Mouse (Mus musculus) CH12.LX (cell line): ENCODE data around the gene Spg11. TPM values are rescaled to one million over a fixed set of nuclear protein-coding genes. Genes with fewer than 3 reads are reported as not detected.

ENCODE experiments used
- DNase-seq: peaks from one replicate; pipeline ENCODE4 v3.0.0-alpha.2; 2013; ENCODE audit errors: extremely low read depth
- H3K27ac ChIP-seq: 2 replicates; pipeline ENCODE4 v1.5.1; 2012; ENCODE audit warnings: low read depth, mild to moderate bottlenecking, control low read depth, moderate library complexity; ENCODE audit not compliant: insufficient read depth
- H3K27me3 ChIP-seq: replicated peaks from 2 replicates; pipeline ENCODE3; 2012; ENCODE audit warnings: inconsistent platforms
- H3K36me3 ChIP-seq, 2 experiments: replicated peaks in 1 of 2; 2 replicates each; pipeline versions ENCODE3 to v1.6.1; 2012; ENCODE audit warnings: inconsistent platforms in 1 of 2, low read length in 1 of 2, mild to moderate bottlenecking in 1 of 2, mixed read lengths in 1 of 2, moderate library complexity in 1 of 2; ENCODE audit not compliant: control insufficient read depth in 1 of 2, insufficient read depth in 1 of 2
- H3K4me1 ChIP-seq, 2 experiments: 2 replicates each; pipeline ENCODE4 v1.6.1; 2012; ENCODE audit warnings: inconsistent platforms in 1 of 2, moderate library complexity in 1 of 2; ENCODE audit not compliant: insufficient read depth in 2 of 2, control insufficient read depth in 1 of 2
- H3K4me2 ChIP-seq: 2 replicates; pipeline ENCODE4 v1.6.1; 2012; ENCODE audit warnings: low read depth, mild to moderate bottlenecking, control low read depth; ENCODE audit not compliant: poor library complexity, insufficient read depth, severe bottlenecking
- H3K4me3 ChIP-seq, 3 experiments: fragments of 150-350 bp in 1 of 3; sonication (generic) in 1 of 3; replicated peaks in 1 of 3; 2 replicates each; pipeline versions ENCODE3 to v1.5.1; 2011 to 2012; ENCODE audit warnings: low read depth in 2 of 3, low read length in 2 of 3, mild to moderate bottlenecking in 2 of 3, moderate library complexity in 2 of 3, control low read depth in 1 of 3, improper control_type of control experiment in 1 of 3, inconsistent platforms in 1 of 3, mixed read lengths in 1 of 3; ENCODE audit not compliant: poor library complexity in 1 of 3
- H3K79me2 ChIP-seq: replicated peaks from 2 replicates; pipeline ENCODE4 v1.6.1; 2012; ENCODE audit warnings: mild to moderate bottlenecking, moderate library complexity; ENCODE audit not compliant: control insufficient read depth, poor library complexity, insufficient read depth, severe bottlenecking; ENCODE audit errors: extremely low read depth
- H3K9ac ChIP-seq: 2 replicates; pipeline ENCODE4 v1.6.1; 2012; ENCODE audit warnings: low read depth, mild to moderate bottlenecking, control low read depth, moderate library complexity; ENCODE audit not compliant: insufficient read depth
- H3K9me3 ChIP-seq: replicated peaks from 2 replicates; pipeline ENCODE3; 2012; ENCODE audit warnings: low read length, inconsistent platforms, mixed read lengths
- BHLHE40 ChIP-seq: IDR thresholded peaks from 2 replicates; pipeline ENCODE4 v1.6.1; 2011; ENCODE audit warnings: mild to moderate bottlenecking, low read depth, low read length, improper control_type of control experiment
- CHD1 ChIP-seq: IDR thresholded peaks from 2 replicates; pipeline ENCODE4 v1.6.1; 2012; ENCODE audit warnings: low read depth, low read length, improper control_type of control experiment, inconsistent platforms
- CHD2 ChIP-seq: IDR thresholded peaks from 2 replicates; pipeline ENCODE4 v1.6.1; 2011; ENCODE audit warnings: low read length, improper control_type of control experiment
- CTCF ChIP-seq, 2 experiments: IDR thresholded peaks in 1 of 2; conservative IDR thresholded peaks in 1 of 2; 2 replicates each; pipeline ENCODE4 v1.5.1; 2011 to 2012; ENCODE audit warnings: low read depth in 2 of 2, low read length in 2 of 2, improper control_type of control experiment in 1 of 2, inconsistent platforms in 1 of 2, mild to moderate bottlenecking in 1 of 2, moderate library complexity in 1 of 2
- E2F4 ChIP-seq: IDR thresholded peaks from 2 replicates; pipeline ENCODE4 v1.6.1; 2011; ENCODE audit warnings: low read depth, low read length, improper control_type of control experiment; ENCODE audit not compliant: insufficient replicate concordance
- ELF1 ChIP-seq: IDR thresholded peaks from 2 replicates; pipeline ENCODE4 v1.6.1; 2014; ENCODE audit warnings: low read depth, mild to moderate bottlenecking, inconsistent platforms, low read length, improper control_type of control experiment
- EP300 ChIP-seq: IDR thresholded peaks from 2 replicates; pipeline ENCODE4 v1.6.1; 2011; ENCODE audit warnings: low read length, improper control_type of control experiment
- ETS1 ChIP-seq: conservative IDR thresholded peaks from 2 replicates; pipeline ENCODE4 v1.6.1; 2012; ENCODE audit warnings: low read depth, mild to moderate bottlenecking, inconsistent platforms, low read length, improper control_type of control experiment, moderate library complexity
- GABPA ChIP-seq: IDR thresholded peaks from 2 replicates; pipeline ENCODE4 v1.6.1; 2012; ENCODE audit warnings: low read depth, low read length, improper control_type of control experiment, inconsistent platforms; ENCODE audit not compliant: insufficient replicate concordance
- HCFC1 ChIP-seq: IDR thresholded peaks from 2 replicates; pipeline ENCODE4 v1.6.1; 2012; ENCODE audit warnings: low read depth, mild to moderate bottlenecking, inconsistent platforms, low read length, improper control_type of control experiment
- IRF4 ChIP-seq: IDR thresholded peaks from 2 replicates; pipeline ENCODE4 v1.6.1; 2014; ENCODE audit warnings: low read depth, mild to moderate bottlenecking, inconsistent platforms, low read length, improper control_type of control experiment
- JUN ChIP-seq: IDR thresholded peaks from 2 replicates; pipeline ENCODE4 v1.6.1; 2011; ENCODE audit warnings: low read depth, mild to moderate bottlenecking, low read length, improper control_type of control experiment, moderate library complexity; ENCODE audit not compliant: insufficient read depth
- JUND ChIP-seq: conservative IDR thresholded peaks from 2 replicates; pipeline ENCODE4 v1.6.1; 2011; ENCODE audit warnings: low read depth, low read length, improper control_type of control experiment
- KAT2A ChIP-seq: IDR thresholded peaks from 2 replicates; pipeline ENCODE4 v1.6.1; 2012; ENCODE audit warnings: low read length, improper control_type of control experiment, inconsistent platforms; ENCODE audit not compliant: insufficient replicate concordance
- MAFK ChIP-seq: IDR thresholded peaks from 2 replicates; pipeline ENCODE4 v1.6.1; 2011; ENCODE audit warnings: low read length, improper control_type of control experiment; ENCODE audit not compliant: insufficient replicate concordance
- MAX ChIP-seq: IDR thresholded peaks from 2 replicates; pipeline ENCODE4 v1.6.1; 2011; ENCODE audit warnings: low read length, improper control_type of control experiment
- MAZ ChIP-seq: IDR thresholded peaks from 2 replicates; pipeline ENCODE4 v1.6.1; 2012; ENCODE audit warnings: low read depth, mild to moderate bottlenecking, inconsistent platforms, low read length, improper control_type of control experiment, moderate library complexity
- MEF2A ChIP-seq: IDR thresholded peaks from 2 replicates; pipeline ENCODE4 v1.6.1; 2014; ENCODE audit warnings: low read depth, mild to moderate bottlenecking, inconsistent platforms, low read length, improper control_type of control experiment, borderline replicate concordance
- MXI1 ChIP-seq: IDR thresholded peaks from 2 replicates; pipeline ENCODE4 v1.6.1; 2011; ENCODE audit warnings: mild to moderate bottlenecking, low read depth, low read length, improper control_type of control experiment
- MYC ChIP-seq: IDR thresholded peaks from 2 replicates; pipeline ENCODE4 v1.6.1; 2011; ENCODE audit warnings: low read depth, mild to moderate bottlenecking, improper control_type of control experiment, low read length
- NELFE ChIP-seq: IDR thresholded peaks from 2 replicates; pipeline ENCODE4 v1.6.1; 2011; ENCODE audit warnings: low read depth, low read length, improper control_type of control experiment
- NRF1 ChIP-seq: IDR thresholded peaks from 2 replicates; pipeline ENCODE4 v1.6.1; 2014; ENCODE audit warnings: low read depth, mild to moderate bottlenecking, inconsistent platforms, low read length, improper control_type of control experiment, moderate library complexity
- PAX5 ChIP-seq: IDR thresholded peaks from 2 replicates; pipeline ENCODE4 v1.6.1; 2012; ENCODE audit warnings: low read length, inconsistent platforms, mixed read lengths
- POLR2A ChIP-seq: IDR thresholded peaks from 2 replicates; pipeline ENCODE4 v1.6.1; 2011; ENCODE audit warnings: low read depth, mild to moderate bottlenecking, improper control_type of control experiment, low read length
- POLR2AphosphoS2 ChIP-seq: IDR thresholded peaks from 2 replicates; pipeline ENCODE4 v1.6.1; 2011; ENCODE audit warnings: low read depth, low read length, improper control_type of control experiment
- RAD21 ChIP-seq: IDR thresholded peaks from 2 replicates; pipeline ENCODE4 v1.6.1; 2011; ENCODE audit warnings: low read depth, mild to moderate bottlenecking, low read length, improper control_type of control experiment, moderate library complexity
- RCOR1 ChIP-seq: conservative IDR thresholded peaks from 2 replicates; pipeline ENCODE4 v1.6.1; 2012; ENCODE audit warnings: low read depth, mild to moderate bottlenecking, inconsistent platforms, low read length, improper control_type of control experiment
- SIN3A ChIP-seq: IDR thresholded peaks from 2 replicates; pipeline ENCODE4 v1.6.1; 2012; ENCODE audit warnings: low read length, improper control_type of control experiment, inconsistent platforms
- SMC3 ChIP-seq: IDR thresholded peaks from 2 replicates; pipeline ENCODE4 v1.6.1; 2011; ENCODE audit warnings: low read depth, low read length, improper control_type of control experiment
- TBP ChIP-seq: conservative IDR thresholded peaks from 2 replicates; pipeline ENCODE4 v1.6.1; 2011; ENCODE audit warnings: low read depth, low read length, improper control_type of control experiment
- TCF12 ChIP-seq: IDR thresholded peaks from 2 replicates; pipeline ENCODE4 v1.6.1; 2014; ENCODE audit warnings: low read depth, mild to moderate bottlenecking, inconsistent platforms, low read length, improper control_type of control experiment
- UBTF ChIP-seq: IDR thresholded peaks from 2 replicates; pipeline ENCODE4 v1.6.1; 2012; ENCODE audit warnings: low read depth, mild to moderate bottlenecking, inconsistent platforms, low read length, improper control_type of control experiment, moderate library complexity
- USF1 ChIP-seq: IDR thresholded peaks from 2 replicates; pipeline ENCODE4 v1.6.1; 2014; ENCODE audit warnings: low read depth, mild to moderate bottlenecking, inconsistent platforms, low read length, improper control_type of control experiment
- USF2 ChIP-seq: conservative IDR thresholded peaks from 2 replicates; pipeline ENCODE4 v1.6.1; 2011; ENCODE audit warnings: low read depth, low read length, improper control_type of control experiment
- ZC3H11A ChIP-seq: IDR thresholded peaks from 2 replicates; pipeline ENCODE4 v1.6.1; 2012; ENCODE audit warnings: low read depth, mild to moderate bottlenecking, inconsistent platforms, low read length, improper control_type of control experiment
- ZKSCAN1 ChIP-seq: IDR thresholded peaks from 2 replicates; pipeline ENCODE4 v1.6.1; 2012; ENCODE audit warnings: low read depth, inconsistent platforms, low read length, improper control_type of control experiment, borderline replicate concordance
- ZMIZ1 ChIP-seq: IDR thresholded peaks from 2 replicates; pipeline ENCODE4 v1.6.1; 2012; ENCODE audit warnings: low read depth, mild to moderate bottlenecking, inconsistent platforms, low read length, improper control_type of control experiment
- ZNF384 ChIP-seq: IDR thresholded peaks from 2 replicates; pipeline ENCODE4 v1.6.1; 2012; ENCODE audit warnings: low read depth, low read length, improper control_type of control experiment, inconsistent platforms
- dilution Hi-C: fragments of 300-500 bp; cut with MboI; formaldehyde crosslinking; loops from 2 replicates; pipeline ENCODE4 v1.14.3; 2020; ENCODE audit warnings: low sequenced_read_pairs; ENCODE audit not compliant: extremely low pct_unique_long_range_greater_than_20kb, extremely low pct_ligation_motif_present
- in situ Hi-C: fragments of 300-500 bp; cut with MboI; formaldehyde crosslinking; loops from 3 replicates; pipeline ENCODE4 v1.14.3; 2019; ENCODE audit warnings: low sequenced_read_pairs, low pct_ligation_motif_present, low pct_unique_long_range_greater_than_20kb, mixed read lengths
- polyA plus RNA-seq: library from polyadenylated mRNA; unstranded; fragments of >175 nt; gene quantifications from 2 replicates; pipeline ENCODE4 v1.2.1, GENCODE M21; 2012; ENCODE audit warnings: low read depth; ENCODE audit not compliant: insufficient read length
- total RNA-seq, 2 experiments: library from RNA; depleted of rRNA; stranded (reverse); fragments of 300-350 nt in 1 of 2; fragments of >200 nt in 1 of 2; gene quantifications; 2 replicates each; pipeline ENCODE4 v1.2.3; 2012 to 2014

The Spg11 gene
- total and polyA plus RNA-seq, 3 experiments, result 7.5 to 11.4 (median 10.7) TPM

- Histone ChIP-seq H3K27me3 (no peaks in the 10 kb centered on the region), H3K4me1 (peaks cover 11 to 71% of the 10 kb centered on the region in 2 experiments), H3K9ac (peak overlapping the region; percentile 75), H3K79me2 (no peaks in the 10 kb centered on the region), H3K9me3 (peaks cover under 1% of the 10 kb centered on the region), H3K36me3 (peaks cover 0 to 5% of the 10 kb centered on the region in 2 experiments), H3K4me3 (peak overlapping the region in 2 of 3 experiments; percentile 8 to 45), H3K4me2 (peak overlapping the region; percentile 94), H3K27ac (peak overlapping the region; percentile 96)
- TF ChIP-seq ZC3H11A, result no peak
- peak; percentile 81 for TF ChIP-seq BHLHE40
- TF ChIP-seq TBP, result peak; percentile 75
- TF ChIP-seq HCFC1, result no peak
- TF ChIP-seq ZMIZ1, result no peak
- no peak for TF ChIP-seq NRF1
- TF ChIP-seq SIN3A, result no peak
- TF ChIP-seq UBTF, result no peak
- TF ChIP-seq POLR2AphosphoS2, result no peak
- no peak for TF ChIP-seq GABPA
- no peak for TF ChIP-seq MAZ
- no peak for TF ChIP-seq CHD1
- no peak for TF ChIP-seq E2F4
- TF ChIP-seq MAX, result peak; percentile 2; the same call in 1 of the 2 replicates
- TF ChIP-seq KAT2A, result no peak
- peak; percentile 86 for TF ChIP-seq ETS1
- TF ChIP-seq SMC3, result no peak
- TF ChIP-seq PAX5, result no peak
- TF ChIP-seq ZNF384, result no peak
- TF ChIP-seq CHD2, result 0 out of 2 replicates have a peak, but pooled peaks have one; percentile 47
- no peak; the same call in 1 of the 2 replicates for TF ChIP-seq RAD21
- peak; percentile 84 for TF ChIP-seq JUN
- no peak; the same call in 1 of the 2 replicates for TF ChIP-seq TCF12
- TF ChIP-seq MEF2A, result peak; percentile 99
- peak; percentile 89 for TF ChIP-seq JUND
- TF ChIP-seq ZKSCAN1, result no peak
- TF ChIP-seq RCOR1, result no peak
- TF ChIP-seq IRF4, result peak; percentile 97
- no peak for TF ChIP-seq NELFE
- no peak for TF ChIP-seq MAFK
- no peak for TF ChIP-seq USF1
- no peak for TF ChIP-seq MXI1
- no peak for TF ChIP-seq ELF1
- no peak for TF ChIP-seq USF2
- peak; percentile 91 for TF ChIP-seq EP300
- TF ChIP-seq CTCF (conservative IDR thresholded peaks at IDR 0.05 in 1 of 2, IDR thresholded peaks at IDR 0.05 in 1 of 2; ENCODE audit: low read depth in 2 of 2, low read length in 2 of 2), result no peak
- 0 out of 2 replicates have a peak, but pooled peaks have one; percentile 9 for TF ChIP-seq POLR2A
- no peak for TF ChIP-seq MYC
- DNase-seq, result peak; percentile 90
- dilution Hi-C loops (no loop called here), in situ Hi-C loops (loop anchor here (5.0 kb wide), 1 partner anchor 44 kb away; the partner anchor contains the start of gene Spg11)
Measured at GRCm38 (mm10) chr2:122161542-122161941, 43.4 kb upstream of the Spg11 start.
